Mouse (Mus musculus) liver, adult 2 months (tissue): ENCODE data around the gene Tmem178b. TPM values are rescaled to one million over a fixed set of nuclear protein-coding genes. Genes with fewer than 3 reads are reported as not detected.
A peak's percentile ranks its signal among the peaks of the same experiment; 100 is the strongest.

ENCODE experiments used
- DNase-seq: peaks from one replicate; pipeline ENCODE4 v3.0.0-alpha.2; 2011; ENCODE audit warnings: low read depth, low spot score; ENCODE audit errors: extremely low read depth
- H3K27ac ChIP-seq: fragments of 200-500 bp; replicated peaks from 2 replicates; pipeline ENCODE4 v1.5.1; 2012; ENCODE audit warnings: low read depth, mild to moderate bottlenecking, control low read depth, inconsistent platforms, low read length; ENCODE audit not compliant: insufficient read depth
- H3K27me3 ChIP-seq: fragments of 200-500 bp; 2 replicates; pipeline ENCODE4 v1.6.1; 2012; ENCODE audit warnings: mild to moderate bottlenecking, moderate library complexity, low read length, inconsistent platforms; ENCODE audit not compliant: control insufficient read depth, insufficient read depth
- H3K36me3 ChIP-seq: fragments of 200-500 bp; 2 replicates; pipeline ENCODE4 v1.6.1; 2012; ENCODE audit warnings: low read length, inconsistent platforms; ENCODE audit not compliant: control insufficient read depth, insufficient read depth
- H3K4me1 ChIP-seq: fragments of 200-500 bp; 2 replicates; pipeline ENCODE4 v1.6.1; 2011; ENCODE audit warnings: low read length; ENCODE audit not compliant: control insufficient read depth, insufficient read depth
- H3K4me3 ChIP-seq: fragments of 200-500 bp; 2 replicates; pipeline ENCODE4 v1.5.1; 2011; ENCODE audit warnings: low read depth, mild to moderate bottlenecking, control low read depth, low read length, moderate library complexity; ENCODE audit not compliant: insufficient read depth
- H3K79me2 ChIP-seq: fragments of 200-500 bp; 2 replicates; pipeline ENCODE4 v1.6.1; 2012; ENCODE audit warnings: inconsistent platforms, mild to moderate bottlenecking, low read length, moderate library complexity; ENCODE audit not compliant: control insufficient read depth, insufficient read depth
- H3K9ac ChIP-seq: fragments of 200-500 bp; 2 replicates; pipeline ENCODE4 v1.6.1; 2012; ENCODE audit warnings: low read depth, mild to moderate bottlenecking, control low read depth, inconsistent platforms, low read length
- CTCF ChIP-seq: fragments of 200-500 bp; IDR thresholded peaks from 2 replicates; pipeline ENCODE4 v1.5.1; 2011; ENCODE audit warnings: low read depth, low read length, control low read depth
- POLR2A ChIP-seq: fragments of 200-500 bp; IDR thresholded peaks from 2 replicates; pipeline ENCODE4 v1.6.1; 2011; ENCODE audit warnings: low read length, control low read depth; ENCODE audit not compliant: insufficient read depth; ENCODE audit errors: extremely low read depth
- WGBS: fragments of 180-500 bp; shearing (Covaris S2); methylation state at CpG from one replicate; pipeline ENCODE4 v1.1.7; 2018; 5-methylcytosine and 5-hydroxymethylcytosine counted together
- polyA plus RNA-seq: library from polyadenylated mRNA; depleted of rRNA; stranded (reverse); fragments of >200 nt; gene quantifications from 2 replicates; pipeline ENCODE4 v1.2.3, GENCODE M21; 2012
- total RNA-seq: library from RNA; depleted of rRNA; stranded (reverse); fragments of >200 nt; gene quantifications from 2 replicates; pipeline ENCODE4 v1.2.3, GENCODE M21; 2014

The Tmem178b gene
- total and polyA plus RNA-seq, 2 experiments: 0.02 to 0.09 TPM

DNA sequence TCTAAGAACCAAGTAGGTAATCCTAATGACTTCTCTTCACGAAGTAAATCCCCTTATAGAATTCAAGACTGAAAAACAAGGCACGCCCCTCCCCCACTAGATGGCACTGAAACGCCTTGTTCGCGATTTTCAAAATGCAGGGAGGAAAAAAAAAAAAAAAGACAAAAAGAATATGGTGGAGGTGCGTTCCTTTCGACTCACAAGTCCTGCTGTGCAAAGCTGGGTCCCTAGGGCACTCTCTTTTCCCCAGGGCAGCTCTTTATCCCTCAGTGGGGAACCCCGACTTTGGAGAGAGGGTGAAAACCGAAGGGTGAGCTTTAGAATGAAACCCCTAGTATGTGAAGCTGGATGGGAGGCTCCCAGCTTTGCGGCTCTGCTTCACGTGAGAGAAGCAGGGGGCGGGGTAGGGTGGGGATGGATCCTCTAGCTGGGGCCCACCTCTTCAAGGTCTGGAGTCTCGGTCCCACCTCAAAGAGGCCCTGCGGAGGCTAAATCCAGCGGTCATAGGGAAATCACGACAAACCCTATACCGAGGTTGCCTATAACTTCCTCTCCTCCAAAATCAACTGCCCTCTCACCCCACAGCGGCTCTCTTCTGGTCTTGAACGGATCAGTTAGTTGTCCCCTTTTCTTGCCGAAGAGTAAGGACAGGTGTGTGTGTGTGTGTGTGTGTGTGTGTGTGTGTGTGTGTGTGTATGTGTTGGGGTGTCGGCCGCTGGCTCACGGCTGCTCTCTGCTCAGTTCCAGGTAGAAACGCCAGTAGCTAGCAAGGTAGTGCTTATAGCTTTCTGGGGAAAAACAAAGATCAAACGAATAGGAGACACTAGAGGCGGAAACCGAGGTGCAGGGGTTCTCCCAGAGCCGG is 2.6 kb upstream of the Tmem178b start:
- no peak overlapping the region for H3K27ac ChIP-seq
- TF ChIP-seq CTCF (no peak), POLR2A (no peak)
- no peaks in the 10 kb centered on the region for H3K79me2 ChIP-seq
- peaks cover 5% of the 10 kb centered on the region for H3K4me1 ChIP-seq
- H3K36me3 ChIP-seq: no peaks in the 10 kb centered on the region
- 2% methylated on average over 28 of the region's 28 CpGs for WGBS
- DNase-seq: no peak
- H3K9ac ChIP-seq: no peak overlapping the region
- H3K27me3 ChIP-seq: peaks cover 23% of the 10 kb centered on the region
- H3K4me3 ChIP-seq: no peak overlapping the region

DNA sequence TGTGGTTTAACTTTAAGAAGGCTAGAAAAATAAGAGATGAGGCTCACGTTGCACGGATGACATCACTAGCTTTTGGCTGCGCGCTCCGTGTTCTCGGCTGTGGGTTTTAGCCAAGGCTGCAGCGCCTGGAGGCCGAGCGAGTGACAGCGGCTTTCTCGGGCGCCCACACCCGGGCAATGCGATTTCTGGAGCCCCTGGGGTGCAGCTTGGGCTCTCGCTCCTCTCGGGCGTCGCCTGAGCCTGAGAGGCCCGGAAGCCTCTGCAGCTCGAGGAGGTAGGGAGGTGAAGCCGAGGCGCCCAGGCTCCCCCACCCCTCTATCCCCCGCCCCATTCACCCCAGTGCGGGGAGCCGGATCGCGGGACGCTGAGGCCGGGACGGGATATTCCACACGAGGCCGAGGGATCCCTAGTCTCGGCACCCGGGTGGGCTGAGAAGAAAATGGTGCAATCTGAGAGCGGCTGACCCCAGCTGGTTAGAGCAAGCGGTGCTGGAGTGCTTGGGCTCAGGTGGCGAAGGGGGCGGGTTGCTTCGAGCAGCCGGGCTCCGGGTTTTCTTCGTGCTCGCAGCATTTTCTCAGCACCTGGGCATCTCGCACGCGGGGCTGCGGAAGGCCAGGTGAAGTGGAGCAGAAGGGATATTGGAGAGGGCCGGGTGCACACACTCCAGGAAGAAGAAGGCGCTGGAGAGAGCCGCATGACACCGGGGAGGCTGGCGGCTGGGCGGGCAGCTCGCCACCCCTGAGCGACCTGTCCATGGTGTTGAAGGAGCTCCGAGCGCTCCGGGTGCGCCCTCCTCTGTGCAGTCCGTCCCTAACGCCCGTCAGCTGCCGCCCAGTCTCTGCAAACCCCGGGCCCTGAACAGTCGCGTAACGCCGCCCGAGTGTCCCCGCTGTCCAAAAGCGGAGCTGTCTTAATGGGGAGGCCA is 1.4 kb upstream of the Tmem178b start:
- Histone ChIP-seq H3K36me3 (no peaks in the 10 kb centered on the region), H3K27me3 (peaks cover 23% of the 10 kb centered on the region), H3K27ac (no peak overlapping the region), H3K4me1 (peaks cover 5% of the 10 kb centered on the region), H3K79me2 (no peaks in the 10 kb centered on the region), H3K4me3 (peak overlapping the region; percentile 36; the same call in 1 of the 2 replicates), H3K9ac (no peak overlapping the region)
- DNase-seq: peak; percentile 28
- 1% methylated on average over 71 of the region's 71 CpGs for WGBS
- TF ChIP-seq POLR2A (no peak), CTCF (no peak)

DNA sequence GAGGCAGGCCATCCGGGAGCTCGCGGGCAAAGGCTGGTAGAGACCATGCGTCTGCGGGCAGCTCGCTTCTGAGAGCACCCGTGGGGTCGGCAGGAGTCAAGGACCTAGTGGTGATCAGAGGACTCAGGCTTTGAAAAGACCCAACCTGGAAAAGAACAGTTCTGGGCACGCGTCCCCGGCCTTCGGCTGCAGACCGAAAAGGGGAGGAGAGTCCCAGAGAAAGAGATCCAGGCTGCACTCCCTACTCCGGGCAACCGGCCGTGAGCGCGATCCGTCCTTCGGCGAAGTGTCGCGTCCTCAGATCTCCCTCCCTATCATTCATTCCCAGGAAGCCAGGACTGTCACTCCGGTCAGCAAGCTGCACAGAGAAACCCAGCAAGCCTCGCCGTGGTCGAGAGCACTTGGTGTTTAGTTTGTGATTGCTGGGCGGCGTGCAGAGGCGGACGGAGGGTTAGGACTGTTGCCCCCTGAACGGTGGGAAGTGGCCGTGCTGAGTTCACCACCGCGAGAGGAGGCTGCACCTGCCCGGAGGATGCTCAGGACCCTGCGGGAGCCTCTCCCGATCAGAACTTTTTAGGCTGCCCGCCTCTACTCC is 668 bp upstream of the Tmem178b start:
- peaks cover 23% of the 10 kb centered on the region for H3K27me3 ChIP-seq
- no peak for DNase-seq
- WGBS: 1% methylated on average over 39 of the region's 39 CpGs
- no peaks in the 10 kb centered on the region for H3K36me3 ChIP-seq
- TF ChIP-seq CTCF: no peak
- no peak for TF ChIP-seq POLR2A
- peaks cover 5% of the 10 kb centered on the region for H3K4me1 ChIP-seq
- H3K79me2 ChIP-seq: no peaks in the 10 kb centered on the region
- peak overlapping the region; percentile 36; the same call in 1 of the 2 replicates for H3K4me3 ChIP-seq
- H3K9ac ChIP-seq: no peak overlapping the region
- H3K27ac ChIP-seq: no peak overlapping the region

DNA sequence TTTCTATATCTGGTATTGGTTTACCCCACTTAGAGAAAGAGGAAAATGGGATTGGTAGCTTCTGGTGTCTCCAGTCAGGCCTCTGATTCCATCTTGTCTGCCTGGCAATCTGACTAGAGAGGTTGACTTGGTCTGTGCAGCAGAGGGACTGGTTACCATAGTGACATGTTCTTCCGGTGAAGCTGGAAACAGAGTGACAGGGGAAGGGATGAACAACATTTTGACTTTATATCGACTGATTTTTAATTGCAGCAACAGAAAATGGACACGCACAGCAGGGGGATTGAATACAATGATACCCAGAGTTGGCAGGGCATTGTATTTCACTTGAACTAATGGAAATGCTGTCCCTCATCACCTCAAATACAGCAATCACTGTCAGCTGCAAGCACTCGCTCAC is 2.1 kb downstream of the Tmem178b start:
- Histone ChIP-seq H3K9ac (no peak overlapping the region), H3K79me2 (no peaks in the 10 kb centered on the region), H3K36me3 (no peaks in the 10 kb centered on the region), H3K4me1 (peaks cover 5% of the 10 kb centered on the region), H3K4me3 (no peak overlapping the region), H3K27me3 (peaks cover 23% of the 10 kb centered on the region), H3K27ac (no peak overlapping the region)
- DNase-seq: no peak
- TF ChIP-seq POLR2A (no peak), CTCF (no peak)
- WGBS: 68% methylated on average over 4 of the region's 4 CpGs

DNA sequence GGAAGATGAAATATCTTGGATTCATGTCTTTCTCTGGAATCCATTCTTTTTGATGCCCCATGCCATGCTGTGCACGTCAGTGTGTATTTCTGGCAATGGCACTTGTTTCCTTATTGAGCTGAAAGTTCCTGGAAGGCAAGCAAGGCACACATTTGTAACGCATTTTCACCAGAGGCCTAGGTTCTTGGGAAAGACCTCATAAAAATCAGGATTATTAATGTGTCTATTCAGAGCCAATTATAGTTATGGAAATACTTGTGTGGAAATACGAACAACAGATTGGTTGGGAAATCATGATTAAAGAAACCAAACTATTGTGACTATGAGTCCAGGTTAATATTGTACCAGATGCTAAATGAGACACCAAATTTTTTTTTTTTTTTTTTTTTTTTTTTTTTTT is 3.4 kb downstream of the Tmem178b start:
- no peak for DNase-seq
- Histone ChIP-seq H3K4me3 (no peak overlapping the region), H3K27ac (no peak overlapping the region), H3K79me2 (no peaks in the 10 kb centered on the region), H3K27me3 (peaks cover 23% of the 10 kb centered on the region), H3K36me3 (no peaks in the 10 kb centered on the region), H3K4me1 (peaks cover 2% of the 10 kb centered on the region), H3K9ac (no peak overlapping the region)
- TF ChIP-seq CTCF (no peak), POLR2A (no peak)
- 72% methylated on average over 3 of the region's 3 CpGs for WGBS
